Mouse (Mus musculus) kidney, postnatal 14 days (tissue): ENCODE results near the gene Pja2.
"Not testable (repeated sequence)": the region's sequence is repeated elsewhere in the genome, so short reads cannot be mapped to it uniquely, and the experiment has no call there.

ENCODE experiments used
- DNase-seq: peaks from one replicate; pipeline ENCODE4 v3.0.0; 2022; ENCODE audit warnings: mixed read lengths

The Pja2 gene

DNA sequence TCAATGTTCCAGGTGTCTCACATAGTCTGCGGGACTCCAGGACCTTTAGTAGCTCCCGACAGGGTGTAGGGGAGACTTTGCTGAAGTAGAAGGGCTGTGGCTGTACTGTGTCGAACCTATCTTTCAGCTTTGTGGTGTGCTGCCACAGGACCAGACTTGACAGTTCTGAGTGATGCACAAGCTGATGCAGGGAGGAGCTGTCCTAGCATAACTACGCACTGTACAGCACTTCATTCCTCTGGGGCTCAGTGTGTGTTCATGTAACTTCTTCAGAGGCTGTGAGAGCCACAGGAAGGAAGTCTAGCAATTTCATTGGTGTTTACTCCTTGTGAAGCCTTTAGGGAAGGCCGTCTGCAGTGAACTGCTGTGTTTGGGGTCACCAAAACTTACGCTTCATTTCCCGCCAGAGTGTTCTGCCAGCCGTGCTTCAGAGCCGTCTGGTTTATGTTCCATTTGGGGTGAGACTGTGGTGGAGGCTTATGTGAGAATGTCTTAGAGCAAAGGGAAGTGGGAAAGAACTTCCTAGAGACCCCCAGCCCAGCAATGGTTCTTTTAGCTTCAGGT is 54.0 kb downstream of the Pja2 start:
- DNase-seq, result no peak

- DNase-seq, result no peak
Measured at GRCm38 (mm10) chr17:64276666-64277065, 55.0 kb downstream of the Pja2 start.

GRCm38 (mm10) chr17:64275188-64275587 is 56.5 kb downstream of the Pja2 start:
- DNase-seq, result no peak

GRCm38 (mm10) chr17:64274341-64275105 is 57.2 kb downstream of the Pja2 start:
- DNase-seq, result no peak

DNA sequence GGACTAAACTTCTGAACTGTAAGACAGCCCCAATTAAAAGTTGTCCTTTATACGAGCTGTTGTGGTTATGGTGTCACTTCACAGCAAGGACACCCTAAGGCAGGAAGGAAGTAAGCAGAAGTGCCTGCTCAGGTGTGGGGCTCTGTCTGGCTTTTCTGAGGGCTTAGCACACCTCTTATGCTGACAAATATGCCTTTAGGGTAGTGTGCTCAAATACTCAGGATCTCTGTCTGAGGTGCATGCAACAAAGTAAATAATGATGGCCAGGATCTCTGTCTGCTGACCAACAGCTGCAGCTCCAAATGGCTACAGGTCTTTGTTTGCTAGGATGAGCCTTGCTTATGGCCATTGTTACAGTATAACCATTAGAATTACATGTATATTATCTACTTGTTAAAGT is 71.1 kb downstream of the Pja2 start:
- DNase-seq, result no peak

DNA sequence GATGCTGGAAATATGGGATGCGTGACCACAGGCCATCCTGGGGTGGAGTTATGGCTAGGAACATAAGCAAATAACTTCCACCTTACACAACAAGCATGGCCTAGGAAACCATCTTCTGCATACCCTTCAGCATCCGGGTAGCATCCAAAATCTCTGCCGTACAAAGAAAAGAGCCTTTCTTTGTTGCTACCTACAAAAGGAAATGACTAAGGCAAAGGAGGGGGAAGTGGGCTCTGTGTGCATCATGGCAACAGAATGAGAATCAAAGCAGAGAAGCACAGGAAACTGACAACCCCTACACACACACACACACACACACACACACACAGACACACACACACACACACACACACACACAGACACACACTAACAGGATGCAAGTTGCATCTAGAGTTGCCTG is 83.5 kb downstream of the Pja2 start:
- DNase-seq, result no peak

- DNase-seq, result peak; percentile 41
Measured at GRCm38 (mm10) chr17:64242898-64243297, 88.8 kb downstream of the Pja2 start.

DNA sequence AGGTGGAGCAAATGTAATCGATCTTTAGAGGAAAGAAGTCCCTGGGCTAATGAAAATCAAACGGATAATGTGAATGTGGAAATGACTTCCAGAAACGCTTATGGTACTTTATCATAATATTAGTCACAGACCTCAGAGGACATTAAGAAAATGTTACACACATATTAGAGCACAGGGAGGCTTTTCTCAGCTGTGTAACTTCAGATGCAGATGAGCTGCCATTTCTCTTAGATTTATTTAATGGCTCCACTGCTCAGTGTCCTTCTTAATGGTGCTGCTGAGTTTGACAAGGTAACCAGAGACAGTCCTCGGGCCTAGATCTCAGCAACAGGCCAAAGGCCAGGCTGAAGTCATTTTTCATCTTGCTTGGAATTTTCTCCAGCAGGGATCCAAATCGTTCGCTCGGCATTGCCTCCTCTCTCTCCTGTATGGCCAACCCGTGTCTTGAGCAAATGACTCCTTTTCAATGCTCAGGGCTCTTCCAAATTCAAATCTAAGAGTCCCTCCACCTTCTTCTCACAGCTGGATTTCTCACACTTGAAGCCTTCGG is 89.3 kb downstream of the Pja2 start:
- no peak for DNase-seq

DNA sequence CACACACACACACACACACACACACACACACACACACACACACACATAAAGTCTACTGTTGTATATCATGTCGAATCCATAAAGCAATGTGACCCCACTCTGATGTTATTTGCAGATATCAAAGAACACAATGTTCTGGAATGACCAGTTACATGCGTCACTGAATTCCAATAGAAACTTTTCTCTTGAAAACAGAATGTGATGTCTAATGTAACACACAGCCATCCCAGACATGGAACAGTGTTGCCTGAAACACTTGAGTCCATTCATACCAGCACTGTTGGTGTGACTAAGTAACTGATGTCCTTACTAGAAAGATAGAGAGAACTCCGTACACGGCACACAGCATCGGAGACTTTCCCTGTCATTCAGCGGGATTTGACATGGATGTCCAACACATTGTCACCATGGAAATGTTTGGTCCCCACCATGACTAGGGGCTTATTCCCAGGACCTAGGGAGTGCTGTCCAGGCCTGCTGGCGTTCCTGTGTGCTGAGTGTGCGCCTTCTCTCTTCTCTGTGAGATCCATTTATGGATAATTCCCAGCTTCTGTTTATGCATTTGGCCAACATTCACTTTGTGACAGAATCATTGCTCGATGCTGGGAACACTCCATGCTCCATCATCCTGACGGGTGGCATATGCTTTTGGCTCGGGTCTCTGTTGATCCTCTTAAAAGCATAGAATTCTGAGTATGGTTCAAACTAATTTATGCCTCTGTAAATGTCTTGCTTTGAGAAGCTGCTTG is 90.0 kb downstream of the Pja2 start:
- no peak for DNase-seq

DNA sequence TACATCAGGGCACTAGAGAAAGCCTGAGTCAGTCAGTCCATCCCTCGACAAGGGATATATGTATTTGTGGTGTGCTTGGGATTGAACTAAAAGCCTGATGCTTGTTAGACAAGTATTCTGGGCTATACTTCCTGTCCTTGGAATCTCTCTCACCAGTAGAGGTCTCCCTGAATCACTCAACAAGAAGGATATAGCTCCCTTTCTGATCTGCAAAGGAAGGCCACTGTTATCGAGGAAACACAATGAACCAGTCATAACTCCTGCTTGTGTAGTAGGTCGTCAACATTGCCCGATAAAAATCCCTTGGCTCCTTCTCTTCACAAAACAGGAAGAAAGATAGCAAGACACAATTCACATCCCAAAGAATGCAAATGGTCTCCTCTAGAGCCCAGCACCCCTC is 99.6 kb downstream of the Pja2 start:
- no peak for DNase-seq

DNA sequence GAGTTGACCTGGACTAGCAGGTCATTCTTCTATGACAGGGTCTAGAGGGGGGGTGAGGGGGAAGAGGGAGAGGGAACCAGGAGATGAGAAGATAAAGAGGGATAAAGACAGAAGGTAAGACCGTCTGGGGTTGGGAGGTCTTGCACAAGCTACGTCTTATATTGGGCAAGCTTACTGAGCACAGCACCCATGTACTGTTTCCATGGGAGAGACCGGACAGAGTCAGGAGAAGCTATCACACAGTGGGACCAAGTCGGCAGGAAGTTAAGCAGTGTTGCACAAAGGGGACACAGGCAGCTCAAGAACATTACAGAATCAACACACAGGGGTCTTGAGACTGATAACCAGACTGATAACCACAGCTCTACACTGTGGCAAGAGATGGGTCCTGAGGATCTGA is 100.1 kb downstream of the Pja2 start:
- DNase-seq, result not testable (repeated sequence)

DNA sequence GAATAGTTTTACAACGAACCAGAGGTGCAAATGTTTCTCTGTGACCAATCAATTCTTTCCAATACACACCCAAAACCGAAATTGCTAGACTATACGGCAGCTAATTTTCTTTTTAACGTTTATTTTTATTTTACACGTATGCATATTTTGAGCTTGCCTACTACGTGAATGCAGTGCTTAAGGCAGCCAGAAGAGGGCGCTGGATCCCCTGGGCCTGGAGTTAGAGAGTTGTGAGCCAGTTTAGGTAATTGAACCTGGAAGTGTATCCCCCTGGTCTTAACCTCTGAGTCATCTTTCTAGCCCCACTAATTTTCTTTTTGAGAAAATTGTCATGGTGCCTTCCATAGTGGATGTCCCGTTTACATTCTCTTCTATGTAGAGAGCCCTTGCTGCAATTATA is 100.5 kb downstream of the Pja2 start:
- DNase-seq, result no peak
